Mouse (Mus musculus) embryonic fibroblast, embryonic 13.5 days (primary cell): ENCODE data around the gene Gcsh.

Experiments
- CTCF ChIP-seq: IDR thresholded peaks from 2 replicates; pipeline ENCODE4 v1.5.1; 2011; ENCODE audit warnings: mild to moderate bottlenecking, control low read depth, low read length, moderate library complexity, borderline replicate concordance; ENCODE audit not compliant: insufficient read depth
- POLR2A ChIP-seq: IDR thresholded peaks from 2 replicates; pipeline ENCODE4 v1.6.1; 2011; ENCODE audit warnings: low read depth, mild to moderate bottlenecking, control low read depth, low read length, moderate library complexity

- TF ChIP-seq POLR2A, result no peak
- TF ChIP-seq CTCF, result no peak
These were observed 47.0 kb downstream of the Gcsh start for GRCm38 (mm10) chr8:116946268-116946838.
